Comparison of ENCODE assay signal across 14 mouse cellular contexts in the genomic region with DNA sequence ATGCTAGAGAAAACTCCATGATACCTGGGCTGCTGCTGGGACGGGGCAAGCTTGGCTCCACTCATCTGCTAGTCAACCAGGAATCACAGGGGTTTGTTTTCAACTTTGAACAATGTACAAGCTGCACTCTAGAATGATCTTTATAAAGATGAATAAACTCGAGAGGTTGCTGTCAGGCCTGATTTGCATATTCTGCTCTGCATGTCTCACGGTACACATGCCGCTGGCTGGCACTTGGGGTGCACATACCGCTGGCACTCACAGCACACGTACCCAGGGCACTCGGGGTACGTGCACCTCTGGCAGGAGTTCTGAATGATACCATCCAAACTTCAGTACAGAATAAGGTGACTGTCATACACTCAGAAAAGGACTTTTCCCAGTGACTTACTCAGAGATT. TPM values are rescaled to one million over a fixed set of nuclear protein-coding genes. Genes with fewer than 3 reads are reported as not detected.
DNase-seq lines count a peak whose midpoint lies in the region; ATAC-seq and TF ChIP-seq lines count a peak whose summit lies in the region.
"Had no signal": no experiment of that assay in that cellular context is flagged by ENCODE, and none has a peak within 500 bp of the region (broad histone marks: within the 10 kb centered on the region; RNA-seq: fewer than 3 reads in every experiment).

No protein-coding gene starts in this region.

- H3K9me3 ChIP-seq in heart, embryonic 10.5 days = no peaks in the 10 kb centered on the region
- no peaks in the 10 kb centered on the region for H3K9me3 ChIP-seq in kidney, postnatal 0 days (replicated peaks; ENCODE audit: low read length)
- no peaks in the 10 kb centered on the region for H3K9me3 ChIP-seq in lung, postnatal 0 days (ENCODE audit: low read length)
- H3K9me3 ChIP-seq: midbrain, embryonic 10.5 days had no signal

- 0 out of 2 replicates have a peak overlapping the region, but pooled peaks have one; percentile 27 for H3K9ac ChIP-seq in kidney, postnatal 0 days (ENCODE audit: low read depth, low read length)
- H3K9ac ChIP-seq in lung, postnatal 0 days (replicated peaks; ENCODE audit: low read depth) = no peak overlapping the region

- no peak overlapping the region for H3K4me2 ChIP-seq in kidney, postnatal 0 days (ENCODE audit: low read length)
- no peak overlapping the region for H3K4me2 ChIP-seq in lung, postnatal 0 days (replicated peaks; ENCODE audit: low read depth, low read length)

- no peak overlapping the region for H3K4me3 ChIP-seq in heart, embryonic 10.5 days
- H3K4me3 ChIP-seq in kidney, postnatal 0 days (replicated peaks; ENCODE audit: low read depth, low read length) = no peak overlapping the region
- no peak overlapping the region for H3K4me3 ChIP-seq in lung, postnatal 0 days (ENCODE audit: low read depth, low read length)
- H3K4me3 ChIP-seq: midbrain, embryonic 10.5 days; myocyte had no signal

- no peak for TF ChIP-seq CTCF in kidney, postnatal 0 days (IDR thresholded peaks at IDR 0.05; ENCODE audit: low read depth)
- TF ChIP-seq CTCF in lung, postnatal 0 days (IDR thresholded peaks at IDR 0.05) = no peak

- TF ChIP-seq EP300 in lung, postnatal 0 days (IDR thresholded peaks at IDR 0.05) = no peak

- no peaks in the 10 kb centered on the region; the same call in 1 of the 2 replicates for H3K36me3 ChIP-seq in heart, embryonic 10.5 days
- no peaks in the 10 kb centered on the region for H3K36me3 ChIP-seq in kidney, postnatal 0 days (ENCODE audit: insufficient read depth, low read length)
- H3K36me3 ChIP-seq in lung, postnatal 0 days (ENCODE audit: insufficient read depth, low read length) = no peaks in the 10 kb centered on the region
- H3K36me3 ChIP-seq: midbrain, embryonic 10.5 days had no signal

- peak overlapping the region; percentile 62 for H3K27ac ChIP-seq in heart, embryonic 10.5 days
- no peak overlapping the region for H3K27ac ChIP-seq in kidney, postnatal 0 days
- H3K27ac ChIP-seq in lung, postnatal 0 days (ENCODE audit: low read length) = no peak overlapping the region
- H3K27ac ChIP-seq: midbrain, embryonic 10.5 days had no signal

- no peak for ATAC-seq in kidney, postnatal 0 days (replicated peaks; ENCODE audit: low FRiP score, low read depth)
- ATAC-seq in lung, postnatal 0 days = no peak

- no peak for DNase-seq in heart, embryonic 10.5 days (ENCODE audit: low spot score)
- no peak for DNase-seq in heart, postnatal 25 days (ENCODE audit: low spot score)
- no peak for DNase-seq in kidney, postnatal 0 days (ENCODE audit: low spot score)
- no peak for DNase-seq in kidney, postnatal 10 days
- peak; percentile 41 for DNase-seq in T-cell, adult 2 months (ENCODE audit: low spot score)
- DNase-seq in naive thymus-derived CD4-positive, alpha-beta T cell, adult 2 months (ENCODE audit: low read depth) = peak; percentile 70
- DNase-seq in lung, postnatal 0 days (ENCODE audit: low spot score) = no peak
- no peak for DNase-seq in left cerebral cortex, adult 9 months (ENCODE audit: low spot score in 2 of 2)
- DNase-seq: adrenal gland, postnatal 25 days; cerebellum, adult 9-10 months had no signal

- H3K27me3 ChIP-seq in heart, embryonic 10.5 days (ENCODE audit: insufficient read depth, poor library complexity, severe bottlenecking) = no peaks in the 10 kb centered on the region
- no peaks in the 10 kb centered on the region for H3K27me3 ChIP-seq in kidney, postnatal 0 days (ENCODE audit: insufficient read depth, low read length)
- no peaks in the 10 kb centered on the region for H3K27me3 ChIP-seq in lung, postnatal 0 days (replicated peaks; ENCODE audit: insufficient read depth, low read length)

- intact Hi-C loops in heart, postnatal 25 days (cut with DNase I) = no loop called here

- whole genome bisulfite sequencing in heart, embryonic 10.5 days = 87% methylated on average over 8 of the region's 8 CpGs
- WGBS in kidney, postnatal 0 days = 84% methylated on average over 8 of the region's 8 CpGs
- WGBS in lung, postnatal 0 days = 82% methylated on average over 8 of the region's 8 CpGs

- peaks cover 26% of the 10 kb centered on the region for H3K4me1 ChIP-seq in heart, embryonic 10.5 days
- H3K4me1 ChIP-seq in kidney, postnatal 0 days (replicated peaks; ENCODE audit: insufficient read depth, low read length) = no peaks in the 10 kb centered on the region
- no peaks in the 10 kb centered on the region; the same call in 1 of the 2 replicates for H3K4me1 ChIP-seq in lung, postnatal 0 days (ENCODE audit: insufficient read depth, low read depth, low read length)

RNA-seq across cellular contexts. Expression of a gene that starts 16.8 kb away (rescaled TPM):
- polyA plus RNA-seq in heart, embryonic 10.5 days (2016; fragmentation: Nextera tagmentation; extraction: Ambion mirVana) = 0.34 and 0.50 TPM in 2 replicates
- total RNA-seq in heart, postnatal 25 days (2021) = under 1 TPM; 0.23 to 0.25 TPM
- polyA plus RNA-seq in kidney, postnatal 0 days (2015; fragmentation: Nextera tagmentation; extraction: Ambion mirVana) = 0.19 TPM in 1 of 2 replicates, not detected in the other
- polyA plus RNA-seq in lung, postnatal 0 days (2015; fragmentation: Nextera tagmentation; extraction: Ambion mirVana) = 0.90 and 0.92 TPM in 2 replicates
- total RNA-seq: MEL had no signal
- polyA plus RNA-seq: myocyte; testis, adult 2 months had no signal

RNA-seq across cellular contexts. Expression of a gene that starts 43.1 kb away (rescaled TPM):
- 18.0 and 18.1 TPM in 2 replicates for polyA plus RNA-seq in heart, embryonic 10.5 days (2016; fragmentation: Nextera tagmentation; extraction: Ambion mirVana)
- 1 to 10 TPM; 2.1 to 2.5 TPM for total RNA-seq in heart, postnatal 25 days (2021)
- 8.5 and 9.6 TPM in 2 replicates for polyA plus RNA-seq in kidney, postnatal 0 days (2015; fragmentation: Nextera tagmentation; extraction: Ambion mirVana)
- polyA plus RNA-seq in lung, postnatal 0 days (2015; fragmentation: Nextera tagmentation; extraction: Ambion mirVana) = 3.6 and 4.0 TPM in 2 replicates

Comparison
In these comparisons a context has a peak if more than half of its experiments do, and no peak if none do; other contexts are left out.
1. DNase-seq: peak in T-cell, adult 2 months (single experiment) and naive thymus-derived CD4-positive, alpha-beta T cell, adult 2 months (single experiment); none in heart, embryonic 10.5 days (single experiment), heart, postnatal 25 days (single experiment), kidney, postnatal 0 days (single experiment), kidney, postnatal 10 days (single experiment), lung, postnatal 0 days (single experiment) and left cerebral cortex, adult 9 months (0 of 2).